Mouse (Mus musculus) brain, adult 10 weeks (tissue): Measurements from ENCODE around the gene Dmrtc1c1. TPM values are rescaled to one million over a fixed set of nuclear protein-coding genes. Genes with fewer than 3 reads are reported as not detected.

Source experiments
- polyA plus RNA-seq: library from polyadenylated mRNA; stranded (reverse); fragments of 350-450 nt; fragmentation: Illumina TruSeq; extraction: RNeasy Lipid Tissue Mini Kit (QIAGEN cat#74804); gene quantifications from one replicate; pipeline ENCODE4 v1.2.3, GENCODE M21; 2015; ENCODE audit warnings: low read depth, low replicate concordance

Dmrtc1c1 gene
- not detected for polyA plus RNA-seq

DNA sequence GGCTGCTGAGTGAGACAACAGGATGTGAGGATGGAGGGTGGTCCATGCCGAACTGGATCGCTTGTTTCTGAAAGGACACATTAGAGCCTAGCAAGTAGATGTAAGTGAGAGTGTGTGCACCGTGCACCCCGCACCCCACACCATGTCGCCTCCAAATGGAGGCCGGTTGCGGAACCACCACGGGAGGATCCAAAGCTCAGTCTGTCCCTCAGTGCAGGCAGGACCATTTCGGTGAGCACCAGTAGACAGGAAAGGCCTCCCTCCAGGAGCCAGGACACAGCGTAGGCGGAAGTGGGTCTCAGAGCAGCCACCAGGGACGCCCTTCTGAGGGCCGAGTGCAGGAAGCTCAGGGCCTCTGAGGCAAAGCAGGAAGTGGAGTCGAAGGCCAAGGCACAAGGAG, at the start of gene Dmrtc1c1:
TSS of gene Dmrtc1c1 (plus strand) at position 301 of the 400 bp plus-strand sequence.

DNA sequence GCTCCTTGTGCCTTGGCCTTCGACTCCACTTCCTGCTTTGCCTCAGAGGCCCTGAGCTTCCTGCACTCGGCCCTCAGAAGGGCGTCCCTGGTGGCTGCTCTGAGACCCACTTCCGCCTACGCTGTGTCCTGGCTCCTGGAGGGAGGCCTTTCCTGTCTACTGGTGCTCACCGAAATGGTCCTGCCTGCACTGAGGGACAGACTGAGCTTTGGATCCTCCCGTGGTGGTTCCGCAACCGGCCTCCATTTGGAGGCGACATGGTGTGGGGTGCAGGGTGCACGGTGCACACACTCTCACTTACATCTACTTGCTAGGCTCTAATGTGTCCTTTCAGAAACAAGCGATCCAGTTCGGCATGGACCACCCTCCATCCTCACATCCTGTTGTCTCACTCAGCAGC, 51.8 kb downstream of the Dmrtc1c1 start, which contains the start of gene Dmrtc1c2:
TSS of gene Dmrtc1c2 (minus strand) at position 101 of the 400 bp plus-strand sequence.

Other genes starting within 250 kb of the Dmrtc1c1 start
- gene Phka1, start 158.7 kb upstream of the Dmrtc1c1 start, polyA plus RNA-seq = 12.7 TPM
- not detected for gene Gm3880, start 116.0 kb upstream of the Dmrtc1c1 start, polyA plus RNA-seq
- gene Gm9112, start 95.3 kb upstream of the Dmrtc1c1 start, polyA plus RNA-seq = not detected
- not detected for gene Dmrtc1b, start 95.1 kb upstream of the Dmrtc1c1 start, polyA plus RNA-seq
- gene Dmrtc1c2, start 51.7 kb downstream of the Dmrtc1c1 start, polyA plus RNA-seq = not detected
- gene 1700031F05Rik, start 65.0 kb downstream of the Dmrtc1c1 start, polyA plus RNA-seq = not detected
- 6.7 TPM for gene Dmrtc1a, start 105.7 kb downstream of the Dmrtc1c1 start, polyA plus RNA-seq
- gene 1700011M02Rik, start 105.9 kb downstream of the Dmrtc1c1 start, polyA plus RNA-seq = not detected
- not detected for gene 1700018G05Rik, start 125.4 kb downstream of the Dmrtc1c1 start, polyA plus RNA-seq